Mouse (Mus musculus): Measurements from ENCODE around the gene Pawr.

Pawr gene

GRCm38 (mm10) chr10:108443931-108444876, 112.3 kb downstream of the Pawr start:
- no peak for DNase-seq (ENCODE audit: low spot score)

GRCm38 (mm10) chr10:108445123-108445522, 113.2 kb downstream of the Pawr start:
- peak; percentile 56 for DNase-seq (ENCODE audit: low spot score)

GRCm38 (mm10) chr10:108445606-108446005, 113.7 kb downstream of the Pawr start:
- DNase-seq (ENCODE audit: low spot score) = peak; percentile 21

- peak; percentile 36 for DNase-seq (ENCODE audit: low spot score)
Observed at GRCm38 (mm10) chr10:108446041-108446931, 114.4 kb downstream of the Pawr start.

GRCm38 (mm10) chr10:108447211-108447610, 115.3 kb downstream of the Pawr start:
- DNase-seq (ENCODE audit: low spot score) = no peak

GRCm38 (mm10) chr10:108448421-108448820, 116.5 kb downstream of the Pawr start:
- no peak for DNase-seq (ENCODE audit: low spot score)

- DNase-seq (ENCODE audit: low spot score) = no peak
Observed at GRCm38 (mm10) chr10:108450401-108450800, 118.5 kb downstream of the Pawr start.

GRCm38 (mm10) chr10:108451516-108451915, 119.6 kb downstream of the Pawr start:
- no peak for DNase-seq (ENCODE audit: low spot score)

GRCm38 (mm10) chr10:108452421-108452820, 120.5 kb downstream of the Pawr start:
- no peak for DNase-seq (ENCODE audit: low spot score)

GRCm38 (mm10) chr10:108453561-108453960, 121.6 kb downstream of the Pawr start:
- DNase-seq (ENCODE audit: low spot score) = peak; percentile 76

GRCm38 (mm10) chr10:108454691-108455117, 122.8 kb downstream of the Pawr start:
- DNase-seq (ENCODE audit: low spot score) = peak; percentile 76

GRCm38 (mm10) chr10:108455204-108455603, 123.3 kb downstream of the Pawr start:
- DNase-seq (ENCODE audit: low spot score) = no peak

GRCm38 (mm10) chr10:108455883-108456282, 124.0 kb downstream of the Pawr start:
- DNase-seq (ENCODE audit: low spot score) = no peak

GRCm38 (mm10) chr10:108457054-108457453, 125.1 kb downstream of the Pawr start:
- no peak for DNase-seq (ENCODE audit: low spot score)

- DNase-seq (ENCODE audit: low spot score) = no peak
Observed at GRCm38 (mm10) chr10:108461862-108462261, 129.9 kb downstream of the Pawr start.

All from ovary, adult 18-20 months (tissue).